Mouse (Mus musculus): ENCODE data around the gene Acbd7.
A peak's percentile ranks its signal among the peaks of the same experiment; 100 is the strongest.

The Acbd7 gene

DNA sequence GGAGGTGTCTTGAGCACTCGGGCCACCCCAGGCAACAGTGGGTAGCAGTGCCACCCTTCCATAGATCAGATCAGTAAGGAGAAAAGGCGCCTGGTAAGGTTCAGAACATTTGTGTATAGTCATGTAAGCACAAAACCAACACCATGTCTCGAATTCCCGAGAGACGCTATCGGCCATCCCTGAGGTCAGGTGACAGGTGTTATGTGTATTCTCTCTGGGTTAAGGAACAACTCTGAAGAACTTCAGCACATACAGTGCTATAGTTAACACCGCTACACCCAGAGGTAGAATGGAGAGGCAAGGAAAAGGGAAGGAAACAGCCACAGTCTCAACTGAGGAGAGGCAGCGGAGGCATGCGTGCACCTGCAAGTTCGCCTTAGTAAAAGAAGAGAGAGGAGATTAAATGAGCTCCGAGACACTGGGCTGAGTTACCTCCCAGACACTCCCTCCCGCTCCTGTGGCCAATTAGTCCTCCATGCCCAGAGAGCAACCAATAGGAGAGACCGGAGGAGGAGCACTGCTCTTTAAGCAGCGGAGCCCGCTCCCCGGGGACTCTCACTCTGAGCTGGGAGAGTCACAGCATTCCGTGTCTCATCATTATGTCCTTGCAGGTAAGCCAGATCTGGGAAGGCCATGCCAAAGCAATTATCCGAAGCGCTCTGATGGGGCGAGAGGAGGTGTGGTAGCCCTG is at the start of gene Acbd7:
Acbd7 (plus strand) TSS at position 558 of the 691 bp plus-strand sequence.
- peak; percentile 60 for DNase-seq

DNA sequence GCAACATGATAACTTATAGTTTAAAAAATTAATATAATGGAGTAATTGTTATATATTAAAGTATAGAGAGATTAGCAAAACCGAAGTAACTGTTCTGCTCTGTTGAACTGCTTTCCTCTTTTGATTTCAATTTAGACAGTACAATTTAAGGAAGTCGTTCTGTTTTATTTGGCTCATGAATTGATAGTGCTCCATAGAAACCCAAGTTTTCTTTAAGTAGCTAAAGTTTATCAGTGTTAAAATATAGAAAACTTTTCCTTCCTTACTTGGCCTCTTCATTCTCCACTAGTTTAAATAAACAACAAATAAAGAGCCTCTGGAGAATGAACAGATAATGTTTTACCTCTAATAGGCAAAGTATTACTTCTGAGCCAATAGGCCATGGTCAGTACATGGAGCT is 49.7 kb upstream of the Acbd7 start:
- DNase-seq = no peak

DNA sequence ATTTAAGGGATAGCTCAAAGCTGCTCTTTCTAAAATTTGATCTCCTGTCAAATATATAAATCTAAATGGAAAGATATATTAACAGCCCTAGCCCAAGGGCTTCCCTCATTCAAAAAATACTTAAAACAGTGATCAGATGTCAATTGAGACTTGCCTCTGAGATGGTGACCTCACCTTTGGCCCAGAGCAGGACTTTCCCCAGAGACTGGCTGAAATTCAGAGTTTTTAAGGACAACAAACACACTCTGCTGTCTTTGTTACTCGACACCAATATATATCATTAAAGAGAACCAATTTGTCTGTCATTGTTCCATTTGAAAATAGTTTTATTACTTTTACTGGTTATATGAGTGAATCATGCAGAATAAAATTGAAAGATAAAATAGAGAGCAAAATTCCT is 46.4 kb upstream of the Acbd7 start:
- no peak for DNase-seq

DNA sequence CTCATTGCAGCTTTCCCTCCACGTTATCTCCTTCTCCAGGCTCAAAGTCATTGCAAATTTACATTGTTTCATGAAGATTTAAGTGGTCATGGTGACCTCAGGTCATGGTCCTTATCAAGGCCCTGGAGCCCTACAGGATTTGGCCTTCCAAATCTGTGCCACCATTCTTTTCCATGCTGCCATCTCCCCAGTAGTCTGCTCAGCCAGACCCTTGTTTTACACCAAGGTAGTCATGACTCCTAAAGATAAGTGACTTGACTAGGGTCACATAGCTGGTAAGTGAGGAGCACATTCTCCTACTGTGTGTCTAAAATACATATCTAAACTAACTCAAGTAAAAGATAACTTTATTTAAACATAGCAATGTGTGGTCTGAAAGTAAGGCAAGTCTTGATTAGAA is 43.8 kb upstream of the Acbd7 start:
- no peak for DNase-seq

DNA sequence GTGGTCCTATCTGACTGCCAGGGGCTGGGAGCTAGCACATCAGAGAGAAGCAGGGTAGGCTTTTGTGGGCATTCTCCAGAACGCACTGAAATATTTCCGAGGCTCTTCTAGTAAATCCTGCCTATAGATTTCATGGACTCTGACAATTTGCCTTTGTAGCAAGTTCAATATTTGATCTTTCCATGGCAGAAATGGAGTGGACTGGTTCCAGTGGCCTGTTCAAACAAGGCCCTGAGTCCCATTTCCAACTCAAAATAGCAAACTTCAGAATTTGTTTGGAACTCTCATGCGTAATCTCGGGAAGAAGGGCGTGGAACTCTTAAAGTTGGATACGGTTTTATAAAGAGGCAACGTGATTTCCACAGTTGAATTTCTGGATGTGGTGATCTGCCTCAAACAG is 40.1 kb upstream of the Acbd7 start:
- DNase-seq = no peak

DNA sequence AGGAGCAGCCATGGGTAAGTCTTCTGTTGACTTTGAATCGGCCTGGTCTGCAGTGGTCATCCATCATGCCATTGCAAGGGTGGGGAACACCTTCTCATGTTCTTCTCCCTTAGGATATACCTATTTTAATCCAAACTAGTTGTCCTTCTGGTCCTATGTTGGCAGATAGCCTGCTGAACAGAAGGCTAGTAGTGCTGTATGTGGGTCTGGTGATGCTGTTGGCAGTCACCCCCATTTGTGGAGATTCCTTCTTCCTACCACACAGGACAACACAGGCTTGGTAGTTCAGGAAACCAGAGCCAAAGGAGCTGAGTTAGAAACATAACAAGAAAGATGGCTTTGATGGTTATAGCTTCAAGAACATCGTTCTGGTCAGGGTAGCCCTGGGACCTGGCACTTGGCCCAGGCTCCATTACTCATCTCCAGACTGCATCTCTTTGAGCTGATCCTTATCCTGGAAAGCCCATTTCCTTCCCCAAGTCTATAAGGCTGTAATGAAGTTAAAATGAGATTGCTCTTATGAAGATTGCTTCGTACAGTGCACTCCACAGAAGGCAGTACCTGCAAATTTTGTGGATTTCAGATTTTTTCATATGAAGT is 30.4 kb upstream of the Acbd7 start:
- no peak for DNase-seq

DNA sequence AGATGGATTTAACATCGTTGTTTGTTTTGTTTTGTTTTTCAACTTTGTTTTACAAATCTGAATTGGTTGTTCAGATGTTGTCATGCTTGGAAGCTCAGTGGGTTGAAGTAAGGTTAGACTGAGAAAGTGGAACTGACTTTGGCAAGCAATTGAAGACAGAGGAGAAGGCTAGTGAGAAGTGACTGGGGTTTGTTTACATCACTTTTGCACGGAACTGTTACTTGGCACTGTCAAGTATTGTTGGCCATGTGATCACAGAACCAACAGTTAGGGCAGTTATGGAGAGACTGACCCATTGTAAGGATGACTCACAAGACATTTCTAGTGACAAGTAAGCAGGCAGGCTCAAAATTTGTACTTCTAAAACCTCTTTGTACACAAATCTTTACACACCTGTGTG is 12.8 kb upstream of the Acbd7 start:
- DNase-seq = no peak

DNA sequence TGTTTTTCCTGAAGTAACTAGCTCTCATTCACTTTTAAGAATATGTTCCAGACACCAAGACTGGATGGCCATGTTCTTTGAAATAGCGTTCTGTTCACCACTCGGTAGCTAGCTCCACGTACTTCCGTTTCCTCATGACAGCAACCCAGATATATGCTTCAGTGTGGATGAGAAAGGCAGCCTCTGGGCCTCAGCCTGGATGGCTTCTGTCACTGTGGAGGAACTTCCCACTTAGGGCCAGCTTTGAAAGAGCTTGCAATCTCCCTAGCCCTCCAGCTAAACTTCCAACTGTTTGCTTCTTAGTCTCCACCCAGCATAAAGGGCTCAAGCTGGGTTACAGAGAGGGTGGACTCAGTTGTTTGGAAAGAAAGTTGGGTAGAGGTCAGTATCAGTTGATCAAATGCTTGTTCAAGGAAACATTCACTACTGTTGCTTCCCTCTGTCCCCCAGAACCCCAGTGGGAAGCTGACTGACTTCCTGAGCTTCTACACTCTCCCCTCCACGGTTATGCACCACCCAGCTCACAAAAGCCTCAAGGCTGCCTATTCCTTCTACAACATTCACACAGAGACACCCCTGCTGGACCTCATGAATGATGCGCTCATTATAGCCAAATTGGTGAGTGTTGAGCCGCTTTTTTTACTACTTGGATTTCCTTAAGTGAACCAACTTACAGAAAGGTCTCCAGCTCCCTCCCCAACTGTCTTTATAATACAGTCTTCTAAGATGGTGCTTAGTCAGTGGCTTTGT is 11.4 kb upstream of the Acbd7 start:
- no peak for DNase-seq

DNA sequence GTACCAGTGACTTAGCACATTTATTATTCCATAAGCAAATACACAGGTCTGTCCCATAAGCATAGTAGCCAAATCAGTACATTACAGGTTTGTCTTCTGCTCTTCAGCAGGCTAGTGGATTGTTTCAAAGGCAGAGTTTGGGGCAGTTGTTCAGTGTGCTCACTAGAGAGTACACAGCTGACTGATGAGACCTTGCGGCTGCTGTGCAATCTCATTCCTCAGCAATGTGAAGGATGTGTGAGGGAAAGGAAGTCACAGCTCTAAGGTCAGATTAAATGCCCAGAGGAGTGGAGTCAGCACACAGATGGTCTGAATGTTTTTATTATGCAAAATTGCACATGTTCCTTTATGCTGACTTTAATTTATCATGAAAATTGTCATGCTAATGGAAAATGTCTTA is 9.4 kb upstream of the Acbd7 start:
- no peak for DNase-seq

DNA sequence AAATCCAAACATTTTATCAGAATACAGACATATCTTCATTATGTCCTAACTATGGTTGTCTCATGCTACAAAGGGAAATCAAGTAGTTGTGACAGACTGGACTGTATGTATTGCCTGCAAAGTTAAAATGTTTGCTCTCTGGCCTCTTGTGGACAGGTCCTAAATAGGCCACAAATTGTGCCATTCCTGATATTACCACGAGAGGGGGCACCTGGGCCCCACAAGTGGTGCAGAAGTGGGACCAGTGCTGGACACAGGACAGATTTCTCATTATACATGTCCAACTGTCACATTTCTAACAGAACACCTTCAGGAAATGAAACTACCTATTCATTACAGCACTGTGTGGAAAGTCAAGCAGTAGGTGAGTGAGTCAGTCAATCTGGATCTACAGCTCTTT is 8.6 kb upstream of the Acbd7 start:
- DNase-seq = peak; percentile 44

DNA sequence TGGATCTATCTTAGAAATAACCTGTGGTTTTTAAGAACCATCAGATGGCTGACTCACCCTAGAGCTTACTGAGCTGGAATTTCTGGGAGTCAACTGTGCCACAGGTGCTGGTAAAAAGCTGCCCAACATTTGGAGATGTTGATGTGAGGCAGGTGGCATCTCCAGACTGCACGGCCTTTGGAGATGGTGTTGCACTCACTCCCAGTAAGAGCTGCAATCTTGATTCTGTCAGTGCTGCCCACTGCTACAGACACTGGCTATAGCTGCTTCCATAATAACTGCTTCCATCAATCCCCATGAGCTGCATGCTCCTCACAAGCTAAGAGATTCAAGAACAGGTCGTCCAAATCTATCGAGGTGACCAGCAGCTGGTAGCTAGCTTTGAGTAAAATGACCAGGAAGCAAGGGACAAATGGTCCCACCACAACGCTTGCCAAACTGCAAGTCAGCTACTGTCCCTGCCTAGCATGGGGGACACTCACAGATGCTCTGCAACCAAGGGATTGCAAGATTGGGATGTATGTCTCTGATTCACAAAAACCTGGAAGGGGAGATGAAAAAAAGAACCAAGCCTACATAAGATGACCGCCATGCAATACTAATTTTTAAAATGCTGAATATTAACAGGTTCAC is 4.8 kb upstream of the Acbd7 start:
- no peak for DNase-seq

DNA sequence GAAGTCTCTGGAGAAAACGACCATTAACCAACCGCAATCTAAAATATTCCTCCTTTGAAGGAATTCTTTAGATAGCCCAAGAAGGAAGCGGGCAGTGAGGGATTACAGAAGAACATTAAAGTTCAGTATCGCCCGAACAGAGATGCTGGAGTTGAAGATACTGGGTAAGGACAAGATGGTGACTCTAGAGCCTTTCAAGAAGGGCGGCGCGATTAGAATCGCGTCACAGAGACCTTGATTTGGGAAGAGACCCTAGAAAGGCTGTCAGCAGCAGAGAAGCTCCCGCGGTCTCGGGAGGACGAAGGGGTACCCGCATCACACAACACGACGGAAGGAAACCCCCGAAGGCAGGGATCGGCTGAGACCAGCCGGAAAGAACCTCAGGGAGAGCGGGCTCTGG is 3.9 kb upstream of the Acbd7 start:
- DNase-seq = no peak

DNA sequence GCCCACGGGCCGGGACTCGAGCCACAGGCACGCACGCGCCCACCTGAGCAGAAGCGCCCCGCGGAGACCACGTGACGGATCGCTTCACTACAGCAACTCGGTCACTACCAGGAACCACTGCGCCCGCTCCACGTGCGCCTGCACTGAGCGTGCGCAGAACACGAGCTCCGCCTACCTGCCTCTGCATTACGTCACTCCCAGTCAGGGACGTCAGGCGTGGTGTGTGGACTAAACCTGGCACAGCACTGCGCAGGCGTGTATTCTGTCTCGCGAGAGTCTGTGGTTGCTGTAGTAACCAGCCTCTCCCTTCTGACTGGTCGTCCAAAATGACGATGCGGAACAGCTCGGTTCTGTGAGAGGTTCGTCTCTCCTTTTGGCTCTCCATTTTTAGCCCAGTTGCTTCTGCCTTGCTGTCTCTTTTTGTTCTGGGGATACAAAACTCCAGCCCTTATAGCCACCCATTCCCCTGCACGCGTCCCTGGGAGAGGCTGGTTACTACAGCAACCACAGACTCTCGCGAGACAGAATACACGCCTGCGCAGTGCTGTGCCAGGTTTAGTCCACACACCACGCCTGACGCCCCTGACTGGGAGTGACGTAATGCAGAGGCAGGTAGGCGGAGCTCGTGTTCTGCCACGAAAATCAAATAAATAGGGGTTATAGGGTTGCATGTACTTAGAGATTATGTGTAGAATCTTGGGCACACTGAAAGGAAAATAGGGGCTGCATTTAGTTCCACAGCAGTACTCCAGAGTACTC is 3.3 kb upstream of the Acbd7 start, which contains the start of gene Rpp38:
Rpp38 (minus strand) TSS at position 160 of the 759 bp plus-strand sequence.
- DNase-seq = peak; percentile 92

DNA sequence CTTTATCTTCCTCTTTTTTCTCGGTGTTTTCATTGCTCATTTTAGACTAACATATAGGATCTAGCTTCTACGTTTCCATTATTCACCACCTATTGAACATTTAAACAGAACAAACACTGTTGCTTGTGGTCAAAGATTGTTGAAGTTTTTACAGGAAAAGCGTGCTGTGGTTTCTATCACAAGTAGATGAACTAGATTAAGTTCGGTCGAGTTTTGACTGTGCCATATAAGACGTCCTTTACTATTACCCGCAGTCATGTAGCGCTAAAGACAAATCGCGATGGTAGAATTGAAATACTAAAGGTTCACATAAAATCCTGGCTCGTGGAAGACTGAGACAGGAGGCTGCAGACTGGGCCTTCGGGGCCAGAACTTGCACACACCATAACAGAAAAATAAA is 2.2 kb upstream of the Acbd7 start:
- no peak for DNase-seq

DNA sequence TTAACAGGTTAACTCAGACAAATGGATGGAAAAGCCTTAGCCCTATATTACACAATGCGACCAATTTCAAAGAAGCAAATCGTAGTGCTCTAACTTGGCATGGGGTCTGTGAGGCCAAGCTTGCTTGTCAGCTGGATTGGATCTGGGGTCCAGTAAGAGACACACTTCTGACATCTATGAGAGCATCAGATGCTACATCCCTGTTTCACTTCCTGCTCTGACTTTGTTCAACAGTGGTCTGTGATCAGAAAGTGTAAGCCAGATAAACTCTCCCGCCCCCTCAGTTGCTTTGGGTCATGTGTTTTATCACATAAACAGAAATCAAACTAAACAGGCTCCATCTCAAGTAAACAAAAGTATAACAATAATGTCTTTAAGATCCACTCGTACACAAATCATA is 12.5 kb downstream of the Acbd7 start:
- no peak for DNase-seq

DNA sequence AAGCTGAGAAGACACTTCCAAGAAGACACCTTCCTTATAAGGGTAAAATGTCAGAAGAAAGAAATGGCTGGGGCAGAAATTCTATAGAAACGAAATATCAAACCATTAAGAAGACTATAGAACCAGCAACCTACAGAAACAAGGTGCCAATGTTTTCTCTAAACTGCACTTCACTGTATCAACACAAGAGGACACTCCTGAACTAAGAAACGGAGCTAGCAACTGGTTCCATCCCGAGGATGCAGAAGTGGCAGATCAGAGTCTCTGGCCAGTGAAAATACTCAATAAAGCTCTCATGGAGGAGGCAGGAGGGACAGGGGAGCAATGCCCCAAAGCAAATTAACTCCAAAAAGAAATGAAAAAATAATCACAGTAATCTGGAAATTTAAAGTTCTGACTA is 13.0 kb downstream of the Acbd7 start:
- no peak for DNase-seq

DNA sequence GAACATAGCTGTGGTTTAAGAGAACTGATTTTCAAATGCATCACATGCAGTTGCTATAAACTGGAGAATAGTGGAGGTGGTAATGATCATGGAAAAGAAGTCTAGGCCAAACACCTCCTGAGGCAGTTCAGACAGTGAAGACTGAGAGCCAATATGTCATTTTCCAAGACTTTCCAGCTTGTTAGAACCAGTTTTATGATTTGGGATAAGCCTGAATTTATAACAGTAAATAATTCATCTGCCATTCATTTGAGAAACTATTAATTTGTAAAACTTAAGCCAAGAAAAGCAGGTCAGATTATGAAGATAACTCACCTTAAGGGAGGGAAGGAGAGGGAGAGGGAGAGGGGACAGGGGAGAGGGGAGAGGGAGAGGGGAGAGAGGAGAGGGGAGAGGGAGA is 17.2 kb downstream of the Acbd7 start:
- no peak for DNase-seq

DNA sequence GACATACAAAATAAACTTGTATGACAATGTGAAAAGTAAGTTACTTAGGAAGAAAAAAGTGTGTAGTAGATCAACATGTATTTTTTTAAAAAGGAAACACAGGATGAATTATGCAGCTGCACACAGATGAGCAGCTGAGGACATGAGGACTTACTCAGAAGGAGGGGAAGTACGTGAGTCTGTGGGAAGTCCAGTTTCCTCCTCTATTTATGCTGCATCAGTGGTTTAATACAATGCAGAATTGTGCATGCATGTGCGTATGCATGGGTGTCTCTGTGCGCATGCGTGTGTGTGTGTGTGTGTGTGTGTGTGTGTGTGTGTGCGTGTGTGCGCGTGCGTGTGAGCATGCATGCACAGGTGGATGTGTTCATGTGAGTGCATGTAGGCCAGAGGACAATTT is 19.8 kb downstream of the Acbd7 start:
- no peak for DNase-seq

DNA sequence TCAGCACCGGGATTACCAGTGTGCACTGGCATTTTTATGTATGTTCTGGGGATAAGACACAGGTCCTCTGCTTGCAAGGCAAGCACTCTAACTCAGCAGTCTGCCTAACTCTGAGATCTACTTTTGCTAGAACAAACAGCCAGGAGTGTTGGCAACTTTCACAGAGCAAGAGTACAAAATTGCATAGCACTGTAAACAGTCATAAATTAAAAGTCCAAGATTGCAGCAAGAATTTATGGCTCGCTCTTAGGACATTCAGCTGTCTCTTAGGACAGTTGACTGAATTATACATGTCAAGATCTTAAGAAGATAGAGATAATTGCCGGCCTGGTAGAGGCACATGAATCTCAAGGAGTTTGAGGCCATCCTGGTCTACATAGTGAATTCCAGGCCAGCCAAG is 20.3 kb downstream of the Acbd7 start:
- DNase-seq = no peak

DNA sequence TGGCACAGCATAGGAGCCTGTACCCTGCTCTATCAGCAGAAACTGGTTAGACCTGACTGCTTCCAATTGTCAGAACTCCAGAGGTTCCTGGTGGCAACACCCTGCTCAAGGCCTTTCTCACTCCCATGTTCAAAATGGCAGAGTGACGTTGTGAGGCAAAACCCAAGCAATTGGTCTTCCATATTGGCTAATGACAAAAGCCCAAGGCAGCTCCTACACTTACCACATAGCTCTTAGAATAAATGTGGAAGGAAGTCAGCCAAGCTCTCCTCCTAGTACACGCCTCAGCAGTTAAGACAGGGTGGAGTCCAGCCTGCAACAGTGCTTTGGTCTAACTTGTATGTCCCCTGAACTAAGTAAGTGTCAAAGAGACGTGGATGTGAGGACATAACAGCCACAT is 21.9 kb downstream of the Acbd7 start:
- DNase-seq = no peak

DNA sequence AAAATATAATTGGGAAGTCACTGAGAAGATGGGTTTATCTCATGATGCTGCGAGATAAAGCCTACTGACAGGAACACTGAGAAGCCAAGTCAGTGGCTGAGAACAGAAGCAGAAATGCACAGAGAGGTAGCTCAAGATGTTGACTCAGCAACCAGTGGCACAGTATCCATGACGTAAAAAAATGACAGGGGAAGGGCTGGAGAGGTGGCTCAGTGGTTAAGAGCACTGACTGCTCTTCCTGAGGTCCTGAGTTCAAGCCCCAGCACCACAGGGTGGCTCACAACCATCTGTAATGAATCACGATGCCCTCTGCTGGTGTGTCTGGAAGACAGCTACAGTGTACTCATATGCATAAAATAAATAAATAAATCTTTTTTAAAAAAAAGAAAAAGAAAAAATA is 25.1 kb downstream of the Acbd7 start:
- no peak for DNase-seq

DNA sequence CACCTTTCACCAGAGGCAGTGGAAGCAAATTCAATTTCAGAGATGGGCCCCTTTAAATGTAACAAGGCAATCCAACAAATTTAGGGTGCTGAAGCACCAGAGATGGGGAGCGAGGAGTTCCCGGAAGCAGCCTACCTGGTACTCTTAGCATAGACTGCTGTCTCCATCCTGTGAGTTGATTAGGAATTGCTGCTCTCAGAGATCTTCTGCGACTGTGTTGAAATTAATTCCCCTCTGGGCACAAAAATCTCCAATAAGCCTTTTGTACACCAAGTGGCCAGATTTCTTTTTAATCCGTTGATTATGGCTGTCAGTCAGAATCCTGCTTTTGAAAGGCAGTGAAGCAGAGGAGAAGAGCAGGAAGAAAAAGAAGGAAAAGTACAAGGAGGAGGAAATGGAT is 29.2 kb downstream of the Acbd7 start:
- DNase-seq = no peak

Measured in right cerebral cortex, postnatal 4 days (tissue).